9 mouse cellular contexts compared by ENCODE assay signal in genomic region chr6:33126574-33126973, GRCm38 (mm10).
A peak's percentile ranks its signal among the peaks of the same experiment; 100 is the strongest.
DNase-seq lines count a peak whose midpoint lies in the region; TF ChIP-seq lines count a peak whose summit lies in the region.
"Had no signal": no experiment of that assay in that cellular context is flagged by ENCODE, and none has a peak within 500 bp of the region (broad histone marks: within the 10 kb centered on the region; RNA-seq: fewer than 3 reads in every experiment).

No protein-coding gene starts in this region.

- no peak overlapping the region for H3K4me3 ChIP-seq in cerebellum, adult 2 months (replicated peaks; ENCODE audit: insufficient read depth, low read depth, low read length)
- H3K4me3 ChIP-seq in liver, adult 2 months (ENCODE audit: insufficient read depth, low read depth, low read length) = no peak overlapping the region
- H3K4me3 ChIP-seq: stomach, embryonic 15.5 days had no signal

- 8% methylated on average over 8 of the region's 8 CpGs for WGBS in cerebellum, adult 2 months
- 12% methylated on average over 8 of the region's 8 CpGs for WGBS in liver, adult 2 months

- no peaks in the 10 kb centered on the region for H3K4me1 ChIP-seq in cerebellum, adult 2 months (ENCODE audit: control insufficient read depth, insufficient read depth, low read length)
- H3K4me1 ChIP-seq in liver, adult 2 months (ENCODE audit: control insufficient read depth, insufficient read depth, low read length) = no peaks in the 10 kb centered on the region
- H3K4me1 ChIP-seq: stomach, embryonic 15.5 days had no signal

- H3K9ac ChIP-seq in liver, adult 2 months (ENCODE audit: low read depth, low read length) = no peak overlapping the region
- H3K9ac ChIP-seq: stomach, embryonic 15.5 days had no signal

- no peaks in the 10 kb centered on the region for H3K79me2 ChIP-seq in liver, adult 2 months (ENCODE audit: control insufficient read depth, insufficient read depth, low read length)

- TF ChIP-seq CTCF in cerebellum, adult 2 months (IDR thresholded peaks at IDR 0.05; ENCODE audit: borderline replicate concordance, insufficient read depth, low read depth, low read length) = peak; percentile 70
- peak; percentile 83 for TF ChIP-seq CTCF in liver, adult 2 months (IDR thresholded peaks at IDR 0.05; ENCODE audit: low read depth, low read length)

- H3K27ac ChIP-seq in cerebellum, adult 2 months (ENCODE audit: insufficient read depth, low read length) = no peak overlapping the region
- no peak overlapping the region for H3K27ac ChIP-seq in liver, adult 2 months (replicated peaks; ENCODE audit: insufficient read depth, low read depth, low read length)
- H3K27ac ChIP-seq: stomach, embryonic 15.5 days had no signal

- H3K27me3 ChIP-seq in cerebellum, adult 2 months (ENCODE audit: control insufficient read depth, insufficient read depth, low read length) = no peaks in the 10 kb centered on the region; the same call in 1 of the 2 replicates
- H3K27me3 ChIP-seq in liver, adult 2 months (ENCODE audit: control insufficient read depth, insufficient read depth, low read length) = no peaks in the 10 kb centered on the region
- H3K27me3 ChIP-seq: stomach, embryonic 15.5 days had no signal

- H3K36me3 ChIP-seq in liver, adult 2 months (ENCODE audit: control insufficient read depth, insufficient read depth, low read length) = no peaks in the 10 kb centered on the region
- H3K36me3 ChIP-seq: stomach, embryonic 15.5 days had no signal

- no peak for TF ChIP-seq POLR2A in cerebellum, adult 2 months (IDR thresholded peaks at IDR 0.05; ENCODE audit: borderline replicate concordance, insufficient read depth, low read length)
- TF ChIP-seq POLR2A in liver, adult 2 months (IDR thresholded peaks at IDR 0.05; ENCODE audit: extremely low read depth, insufficient read depth, low read length) = no peak

- peak; percentile 49 to 67 for DNase-seq in left cerebral cortex, adult 18-20 months (ENCODE audit: low spot score in 2 of 2)
- no peak for DNase-seq in left cerebral cortex, adult 11 months (ENCODE audit: low spot score)
- DNase-seq in cerebellum, adult 2 months = peak; percentile 54 to 65
- peak; percentile 59 for DNase-seq in gastrocnemius, adult 18-20 months (ENCODE audit: low spot score)
- peak; percentile 56 to 89 for DNase-seq in kidney, adult 8-10 months
- peak; percentile 53 for DNase-seq in liver, adult 2 months (ENCODE audit: extremely low read depth, low read depth, low spot score)
- DNase-seq in ovary, postnatal 14 days (ENCODE audit: low spot score) = peak; percentile 81
- DNase-seq in thymus, postnatal 25 days = peak; percentile 80
